ENCODE assay signal across 10 mouse cellular contexts in genomic region chr9:98033273-98033855, GRCm38 (mm10). TPM values are rescaled to one million over a fixed set of nuclear protein-coding genes. Genes with fewer than 3 reads are reported as not detected.
DNase-seq lines count a peak whose midpoint lies in the region; ATAC-seq and TF ChIP-seq lines count a peak whose summit lies in the region.
"Had no signal": no experiment of that assay in that cellular context is flagged by ENCODE, and none has a peak within 500 bp of the region (broad histone marks: within the 10 kb centered on the region; RNA-seq: fewer than 3 reads in every experiment).

No protein-coding gene starts in this region.

- intact Hi-C loops in gastrocnemius, adult 2 months (cut with DNase I) = no loop called here

- TF ChIP-seq EP300 in liver, embryonic 14.5 days (IDR thresholded peaks at IDR 0.05; ENCODE audit: low read depth) = no peak

- H3K36me3 ChIP-seq in forebrain, embryonic 10.5 days (replicated peaks) = no peaks in the 10 kb centered on the region
- no peaks in the 10 kb centered on the region for H3K36me3 ChIP-seq in intestine, embryonic 15.5 days
- H3K36me3 ChIP-seq in liver, embryonic 14.5 days (replicated peaks; ENCODE audit: control insufficient read depth, insufficient read depth, low read depth) = no peaks in the 10 kb centered on the region
- no peaks in the 10 kb centered on the region for H3K36me3 ChIP-seq in small intestine, adult 2 months (ENCODE audit: control insufficient read depth, insufficient read depth, low read length)

- peak; percentile 70 for ATAC-seq in intestine, embryonic 15.5 days
- ATAC-seq in liver, embryonic 14.5 days (ENCODE audit: insufficient read depth) = no peak

- no peaks in the 10 kb centered on the region for H3K9me3 ChIP-seq in forebrain, embryonic 10.5 days
- no peaks in the 10 kb centered on the region for H3K9me3 ChIP-seq in intestine, embryonic 15.5 days
- H3K9me3 ChIP-seq in liver, embryonic 14.5 days (ENCODE audit: control insufficient read depth, low read length) = no peaks in the 10 kb centered on the region

- H3K27me3 ChIP-seq in forebrain, embryonic 10.5 days (ENCODE audit: poor library complexity, severe bottlenecking) = peaks cover 60% of the 10 kb centered on the region
- peaks cover 29% of the 10 kb centered on the region for H3K27me3 ChIP-seq in intestine, embryonic 15.5 days (replicated peaks)
- peaks cover 38% of the 10 kb centered on the region for H3K27me3 ChIP-seq in liver, embryonic 14.5 days (ENCODE audit: control insufficient read depth, insufficient read depth, low read length)
- H3K27me3 ChIP-seq in small intestine, adult 2 months (ENCODE audit: control insufficient read depth, insufficient read depth, low read length) = peaks cover 20% of the 10 kb centered on the region

- peak; percentile 41 for DNase-seq in gastrocnemius, adult 2 months
- DNase-seq in gastrocnemius, adult 18-20 months (ENCODE audit: low spot score) = no peak
- peak; percentile 57 to 64 for DNase-seq in adrenal gland, postnatal 36 days
- no peak for DNase-seq in forebrain, embryonic 10.5 days (ENCODE audit: extremely low spot score, low spot score)
- DNase-seq in liver, embryonic 14.5 days (ENCODE audit: low read depth in 3 of 3, low spot score in 3 of 3) = no peak
- no peak for DNase-seq in adipocyte (ENCODE audit: low spot score)

- peak overlapping the region; percentile 44 for H3K9ac ChIP-seq in intestine, embryonic 15.5 days
- no peak overlapping the region for H3K9ac ChIP-seq in liver, embryonic 14.5 days (replicated peaks)

- H3K4me1 ChIP-seq in forebrain, embryonic 10.5 days = peaks cover 18% of the 10 kb centered on the region
- peaks cover 10% of the 10 kb centered on the region for H3K4me1 ChIP-seq in intestine, embryonic 15.5 days (replicated peaks)
- H3K4me1 ChIP-seq in liver, embryonic 14.5 days (replicated peaks; ENCODE audit: control insufficient read depth in 2 of 2, insufficient read depth in 2 of 2, low read length in 1 of 2) = no peaks in the 10 kb centered on the region
- peaks cover 5% of the 10 kb centered on the region for H3K4me1 ChIP-seq in small intestine, adult 2 months (ENCODE audit: control insufficient read depth, insufficient read depth, insufficient read length, low read length)

- peak overlapping the region; percentile 98 for H3K4me2 ChIP-seq in intestine, embryonic 15.5 days (replicated peaks)
- peak overlapping the region; percentile 52 for H3K4me2 ChIP-seq in liver, embryonic 14.5 days (ENCODE audit: low read depth)

- peak overlapping the region; percentile 72 for H3K4me3 ChIP-seq in gastrocnemius, adult 2 months
- H3K4me3 ChIP-seq in forebrain, embryonic 10.5 days = peak overlapping the region; percentile 75
- peak overlapping the region; percentile 61 for H3K4me3 ChIP-seq in intestine, embryonic 15.5 days (replicated peaks)
- peak overlapping the region in 1 of 2 experiments; percentile 40; a peak in 2 of 4 replicates for H3K4me3 ChIP-seq in liver, embryonic 14.5 days (ENCODE audit: insufficient read depth in 1 of 2, low read depth in 2 of 2, low read length in 2 of 2)
- peak overlapping the region; percentile 55 for H3K4me3 ChIP-seq in small intestine, adult 2 months (ENCODE audit: low read depth, low read length)
- H3K4me3 ChIP-seq: erythroblast, embryonic 14.5 days; myocyte had no signal

- no peak for TF ChIP-seq CTCF in gastrocnemius, adult 2 months (IDR thresholded peaks at IDR 0.05)
- TF ChIP-seq CTCF in liver, embryonic 14.5 days (IDR thresholded peaks at IDR 0.05; ENCODE audit: low read depth) = no peak
- TF ChIP-seq CTCF in small intestine, adult 2 months (IDR thresholded peaks at IDR 0.05; ENCODE audit: extremely low read depth, insufficient read length, insufficient replicate concordance, low read depth, low read length) = no peak

- no peak for TF ChIP-seq POLR2A in small intestine, adult 2 months (IDR thresholded peaks at IDR 0.05; ENCODE audit: low read depth, low read length)

- WGBS in forebrain, embryonic 10.5 days = under 1% methylated on average over 38 of the region's 38 CpGs
- 1% methylated on average over 38 of the region's 38 CpGs for WGBS in intestine, embryonic 15.5 days
- WGBS in liver, embryonic 14.5 days (ENCODE audit: insufficient replicate concordance) = 2% methylated on average over 30 of the region's 38 CpGs
- WGBS in small intestine, adult 2 months = 2% methylated on average over 38 of the region's 38 CpGs

- H3K27ac ChIP-seq in gastrocnemius, adult 2 months = no peak overlapping the region
- peak overlapping the region; percentile 79 for H3K27ac ChIP-seq in forebrain, embryonic 10.5 days
- no peak overlapping the region for H3K27ac ChIP-seq in intestine, embryonic 15.5 days
- H3K27ac ChIP-seq in liver, embryonic 14.5 days = no peak overlapping the region
- no peak overlapping the region for H3K27ac ChIP-seq in small intestine, adult 2 months (ENCODE audit: insufficient read depth, low read depth, low read length)

RNA-seq across cellular contexts. Expression of gene Clstn2, which starts 0.4 kb away (rescaled TPM):
- 1 to 10 TPM in 1 of 2 experiments, under 1 TPM in 1; 0.74 to 1.2 TPM for total RNA-seq in gastrocnemius, adult 2 months (2021)
- total RNA-seq in gastrocnemius, adult 18-20 months (2021) = under 1 TPM; 0.41 to 0.74 TPM
- 1 to 10 TPM; 4.8 to 7.3 TPM for total RNA-seq in adrenal gland, postnatal 36 days (2021)
- polyA plus RNA-seq in forebrain, embryonic 10.5 days (2016; fragmentation: Nextera tagmentation; extraction: Ambion mirVana) = 0.31 and 0.40 TPM in 2 replicates
- 0.45 and 0.74 TPM in 2 replicates for polyA plus RNA-seq in intestine, embryonic 15.5 days (2015; fragmentation: Nextera tagmentation; extraction: Ambion mirVana)
- 0.09 and 0.11 TPM in 2 replicates for polyA plus RNA-seq in liver, embryonic 14.5 days (2012; rRNA removed)
- polyA plus RNA-seq in liver, embryonic 14.5 days (2014; fragmentation: Nextera tagmentation; extraction: Ambion mirVana) = 0.04 TPM in 1 of 2 replicates, not detected in the other
- 0.27 and 0.38 TPM in 2 replicates for polyA plus RNA-seq in small intestine, adult 2 months (2012; rRNA removed)
- polyA plus RNA-seq: erythroblast, embryonic 14.5 days had no signal

Comparison
In these comparisons a context has a peak if more than half of its experiments do, and no peak if none do; other contexts are left out.
1. DNase-seq: peak in gastrocnemius, adult 2 months (single experiment) and adrenal gland, postnatal 36 days (2 of 2); none in gastrocnemius, adult 18-20 months (single experiment), forebrain, embryonic 10.5 days (single experiment), liver, embryonic 14.5 days (0 of 3) and adipocyte (single experiment).